Mouse (Mus musculus): ENCODE data around the gene Atrn.

GRCm38 (mm10) chr2:131036343-131036742 lies 130.0 kb downstream of the Atrn start:
- TF ChIP-seq POLR2A (IDR thresholded peaks at IDR 0.05; ENCODE audit: borderline replicate concordance, control insufficient read depth, low read depth, low read length) = no peak
- no peak for TF ChIP-seq CTCF (IDR thresholded peaks at IDR 0.05; ENCODE audit: control insufficient read depth, insufficient read depth, low read length)
